Mouse (Mus musculus) ES-E14 (cell line): ENCODE results near the gene Mpp2. TPM values are rescaled to one million over a fixed set of nuclear protein-coding genes. Genes with fewer than 3 reads are reported as not detected.
A peak's percentile ranks its signal among the peaks of the same experiment; 100 is the strongest.

ENCODE experiments used
- DNase-seq: peaks from one replicate; pipeline ENCODE4 v3.0.0-alpha.2; 2013; ENCODE audit warnings: low read depth, low spot score
- H3K27ac ChIP-seq: 2 replicates; pipeline ENCODE4 v1.5.1; 2012; ENCODE audit warnings: low read depth, mild to moderate bottlenecking, low read length, moderate library complexity, mixed read lengths; ENCODE audit not compliant: poor library complexity, insufficient read depth, severe bottlenecking
- H3K36me3 ChIP-seq: 2 replicates; pipeline ENCODE4 v1.6.1; 2012; ENCODE audit warnings: mild to moderate bottlenecking, low read length, moderate library complexity, mixed read lengths; ENCODE audit not compliant: control insufficient read depth, poor library complexity, insufficient read depth, severe bottlenecking
- H3K4me1 ChIP-seq, 2 experiments: fragments of 150-350 bp in 1 of 2; sonication (generic) in 1 of 2; 2 replicates each; pipeline ENCODE4 v1.6.1; 2012; ENCODE audit warnings: low read length in 2 of 2, mild to moderate bottlenecking in 1 of 2, mixed read lengths in 1 of 2; ENCODE audit not compliant: control insufficient read depth in 2 of 2, insufficient read depth in 2 of 2, poor library complexity in 1 of 2
- H3K4me3 ChIP-seq, 2 experiments: fragments of 150-350 bp in 1 of 2; sonication (generic) in 1 of 2; 2 replicates each; pipeline ENCODE4 v1.5.1; 2012; ENCODE audit warnings: low read length in 2 of 2, low read depth in 1 of 2, mild to moderate bottlenecking in 1 of 2, mixed read lengths in 1 of 2; ENCODE audit not compliant: insufficient read depth in 1 of 2, poor library complexity in 1 of 2, severe bottlenecking in 1 of 2
- H3K9ac ChIP-seq: 2 replicates; pipeline ENCODE4 v1.6.1; 2012; ENCODE audit warnings: low read depth, mild to moderate bottlenecking, low read length, mixed read lengths; ENCODE audit not compliant: poor library complexity, insufficient read depth, severe bottlenecking
- H3K9me3 ChIP-seq: fragments of 150-350 bp; sonication (generic); 2 replicates; pipeline ENCODE4 v1.6.1; 2012; ENCODE audit warnings: low read depth, mild to moderate bottlenecking, low read length; ENCODE audit not compliant: control insufficient read depth, insufficient read depth
- CHD2 ChIP-seq: IDR thresholded peaks from 2 replicates; pipeline ENCODE4 v1.6.1; 2014; ENCODE audit warnings: mild to moderate bottlenecking, low read depth, low read length, inconsistent platforms
- HCFC1 ChIP-seq: IDR thresholded peaks from 2 replicates; pipeline ENCODE4 v1.6.1; 2012; ENCODE audit warnings: low read length, inconsistent platforms, borderline replicate concordance; ENCODE audit not compliant: insufficient read depth
- MAFK ChIP-seq: IDR thresholded peaks from 2 replicates; pipeline ENCODE4 v1.6.1; 2014; ENCODE audit warnings: mild to moderate bottlenecking, low read depth, low read length, inconsistent platforms; ENCODE audit not compliant: insufficient read depth
- ZC3H11A ChIP-seq: IDR thresholded peaks from 2 replicates; pipeline ENCODE4 v1.6.1; 2012; ENCODE audit warnings: low read depth, mild to moderate bottlenecking, inconsistent platforms, low read length, borderline replicate concordance
- ZNF384 ChIP-seq: IDR thresholded peaks from 2 replicates; pipeline ENCODE4 v1.6.1; 2012; ENCODE audit warnings: low read depth, low read length, inconsistent platforms
- in situ Hi-C, 2 experiments: fragments of 600-800 bp; cut with MboI; formaldehyde crosslinking; loops; one replicate each; pipeline ENCODE4 v1.15.1; 2025; ENCODE audit warnings: low sequenced_read_pairs in 2 of 2, inconsistent platforms in 1 of 2; ENCODE audit not compliant: unreplicated experiment in 2 of 2
- total RNA-seq: library from RNA; depleted of rRNA; stranded (reverse); fragments of 300-350 nt; gene quantifications from 2 replicates; pipeline ENCODE4 v1.2.3, GENCODE M21; 2012

Mpp2 gene
- total RNA-seq, 1 experiment, result 0.94 TPM

GRCm38 (mm10) chr11:102042971-102043370 is 45.3 kb downstream of the Mpp2 start:
- in situ Hi-C loops, result no loop called here
- H3K4me1 ChIP-seq, result no peaks in the 10 kb centered on the region; a peak in 1 of 4 replicates

GRCm38 (mm10) chr11:102041350-102041949 is 46.9 kb downstream of the Mpp2 start, which contains the start of gene Cd300lg:
Gene Cd300lg, plus strand, starts transcription at chr11:102041509.
- no peak for DNase-seq
- Histone ChIP-seq H3K4me1 (no peaks in the 10 kb centered on the region; a peak in 1 of 4 replicates), H3K4me3 (no peak within 1 kb of the TSS), H3K9me3 (no peaks in the 10 kb centered on the region), H3K27ac (no peak within 1 kb of the TSS), H3K9ac (no peak within 1 kb of the TSS), H3K36me3 (no peaks in the 10 kb centered on the region)
- in situ Hi-C loops, result no loop called here
- TF ChIP-seq MAFK, result no peak
- no peak for TF ChIP-seq CHD2
- no peak for TF ChIP-seq ZNF384
- TF ChIP-seq ZC3H11A, result no peak
- TF ChIP-seq HCFC1, result no peak

More at GRCm38 (mm10) chr11:102042971-102043370, 45.3 kb downstream of the Mpp2 start:
- Histone ChIP-seq H3K9me3 (no peaks in the 10 kb centered on the region), H3K36me3 (no peaks in the 10 kb centered on the region), H3K27ac (no peak overlapping the region), H3K9ac (0 out of 2 replicates have a peak overlapping the region, but pooled peaks have one; percentile 5), H3K4me3 (no peak overlapping the region)
- no peak for DNase-seq
- TF ChIP-seq CHD2 (no peak), ZC3H11A (no peak), ZNF384 (no peak), HCFC1 (no peak)

GRCm38 (mm10) chr11:102040646-102041045 is 47.7 kb downstream of the Mpp2 start:
- H3K36me3 ChIP-seq, result no peaks in the 10 kb centered on the region
- H3K9ac ChIP-seq, result no peak overlapping the region
- no peak for DNase-seq
- H3K9me3 ChIP-seq, result no peaks in the 10 kb centered on the region
- no peak overlapping the region for H3K4me3 ChIP-seq
- H3K27ac ChIP-seq, result no peak overlapping the region
- TF ChIP-seq MAFK (no peak), ZNF384 (no peak), ZC3H11A (no peak), HCFC1 (no peak), CHD2 (no peak)
- no peaks in the 10 kb centered on the region; a peak in 1 of 4 replicates for H3K4me1 ChIP-seq
- in situ Hi-C loops, result no loop called here

GRCm38 (mm10) chr11:102040138-102040524 is 48.2 kb downstream of the Mpp2 start:
- in situ Hi-C loops, result no loop called here
- Histone ChIP-seq H3K9me3 (no peaks in the 10 kb centered on the region), H3K36me3 (no peaks in the 10 kb centered on the region), H3K9ac (no peak overlapping the region), H3K27ac (no peak overlapping the region), H3K4me1 (no peaks in the 10 kb centered on the region; a peak in 1 of 4 replicates), H3K4me3 (no peak overlapping the region)
- TF ChIP-seq CHD2, result no peak
- TF ChIP-seq HCFC1, result no peak
- TF ChIP-seq ZC3H11A, result no peak; the same call in 1 of the 2 replicates
- no peak for TF ChIP-seq MAFK
- no peak for TF ChIP-seq ZNF384
- DNase-seq, result peak; percentile 93
